Mouse (Mus musculus): ENCODE measurements around the gene Vmn2r79.
"Not testable (repeated sequence)": the region's sequence is repeated elsewhere in the genome, so short reads cannot be mapped to it uniquely, and the experiment has no call there.

Vmn2r79 gene

GRCm38 (mm10) chr7:86995815-86996214 is at the start of gene Vmn2r79:
Gene Vmn2r79 (plus strand): TSS chr7:86996115.
- not testable (repeated sequence) for DNase-seq (ENCODE audit: low spot score)

- no peak for DNase-seq (ENCODE audit: low spot score)
Measured at GRCm38 (mm10) chr7:86994700-86995099, 1.2 kb upstream of the Vmn2r79 start.

GRCm38 (mm10) chr7:87026486-87026885 is 30.6 kb downstream of the Vmn2r79 start:
- DNase-seq (ENCODE audit: low spot score): not testable (repeated sequence)

DNA sequence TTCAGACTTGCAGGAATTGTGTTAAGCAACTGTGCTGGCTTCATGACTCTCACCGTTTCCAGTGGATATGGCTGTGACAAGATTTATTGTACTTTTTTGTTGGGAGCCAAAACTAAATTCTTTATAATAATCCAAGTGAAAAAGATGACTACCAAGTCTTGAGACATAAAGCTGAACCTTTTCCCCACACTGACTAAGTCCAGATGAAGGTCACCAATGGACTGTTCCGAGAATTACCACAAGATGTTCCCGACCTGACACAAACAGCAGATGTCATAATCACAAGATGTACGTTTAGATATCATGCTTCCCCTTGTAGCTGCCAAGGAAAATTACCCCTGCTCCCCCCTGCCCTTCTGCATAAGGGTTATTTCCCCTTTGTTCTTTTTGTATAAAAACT is 67.7 kb downstream of the Vmn2r79 start:
- no peak for DNase-seq (ENCODE audit: low spot score)
